Mouse (Mus musculus) bone marrow macrophage, adult 2 months (primary cell): ENCODE results near the gene Gon4l.
"Not testable (repeated sequence)": the region's sequence is repeated elsewhere in the genome, so short reads cannot be mapped to it uniquely, and the experiment has no call there.

Experiments
- CTCF ChIP-seq: IDR thresholded peaks from 2 replicates; pipeline ENCODE4 v1.5.1; 2012; ENCODE audit warnings: low read depth, mild to moderate bottlenecking, low read length, moderate library complexity
- POLR2A ChIP-seq: IDR thresholded peaks from 2 replicates; pipeline ENCODE4 v1.6.1; 2012; ENCODE audit warnings: mild to moderate bottlenecking, low read depth, low read length, borderline replicate concordance

DNA sequence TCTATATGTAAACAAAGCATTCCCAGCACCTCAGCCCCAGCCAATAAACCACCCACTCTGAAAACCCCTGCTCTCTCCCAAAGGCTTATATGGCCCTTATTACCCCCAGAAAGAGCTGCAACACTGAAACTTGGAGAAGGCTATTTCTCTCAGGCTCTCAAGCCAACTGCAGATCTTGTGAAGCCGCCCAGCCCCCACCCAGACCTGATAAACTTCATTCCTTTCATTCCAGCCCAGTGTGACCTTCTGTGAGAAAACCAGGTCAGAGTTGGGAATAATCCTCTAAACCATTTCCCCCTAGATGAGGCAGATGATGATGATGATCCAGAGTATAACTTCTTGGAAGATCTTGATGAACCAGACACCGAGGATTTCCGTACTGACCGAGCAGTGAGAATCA is 33.4 kb downstream of the Gon4l start:
- TF ChIP-seq CTCF, POLR2A: not testable (repeated sequence)
